Mouse (Mus musculus) liver, embryonic 14 days (tissue): ENCODE data around the gene Gm29427. TPM values are rescaled to one million over a fixed set of nuclear protein-coding genes. Genes with fewer than 3 reads are reported as not detected.

Experiments
- polyA plus RNA-seq: library from polyadenylated mRNA; depleted of rRNA; stranded (reverse); fragments of >200 nt; gene quantifications from 2 replicates; pipeline ENCODE4 v1.2.3, GENCODE M21; 2012; rRNA removed

Gene Gm29427
- not detected in 2 replicates for polyA plus RNA-seq

GRCm38 (mm10) chr1:130715561-130716217 is at the start of gene Gm29427:
TSS of gene Gm29427 (minus strand) at chr1:130715799.

GRCm38 (mm10) chr1:130731741-130732337 is 16.2 kb upstream of the Gm29427 start, which contains the start of gene AA986860:
TSS of gene AA986860 (plus strand) at chr1:130731976.

GRCm38 (mm10) chr1:130729153-130729552 is 13.6 kb upstream of the Gm29427 start, which contains the start of gene Pfkfb2:
TSS of gene Pfkfb2 (minus strand) at chr1:130729253.

GRCm38 (mm10) chr1:130717291-130717871 is 1.8 kb upstream of the Gm29427 start, which contains the start of gene Yod1:
TSS of gene Yod1 (plus strand) at chr1:130717327.

GRCm38 (mm10) chr1:130661454-130661853 is 54.1 kb downstream of the Gm29427 start, which contains the start of gene C4bp:
TSS of gene C4bp (minus strand) at chr1:130661632.

GRCm38 (mm10) chr1:130629521-130629920 is 86.1 kb downstream of the Gm29427 start, which contains the start of gene Zp3r:
TSS of gene Zp3r (minus strand) at chr1:130629621.

Other genes starting within 250 kb of the Gm29427 start
- gene Zp3r, start 86.2 kb downstream of the Gm29427 start, polyA plus RNA-seq, result not detected in 2 replicates
- 0.78 and 0.81 TPM in 2 replicates for gene C4bp, start 54.2 kb downstream of the Gm29427 start, polyA plus RNA-seq
- 6.5 and 8.0 TPM in 2 replicates for gene Yod1, start 1.5 kb upstream of the Gm29427 start, polyA plus RNA-seq
- gene Pfkfb2, start 13.5 kb upstream of the Gm29427 start, polyA plus RNA-seq, result 6.2 and 8.0 TPM in 2 replicates
- 3.0 and 4.3 TPM in 2 replicates for gene AA986860, start 16.2 kb upstream of the Gm29427 start, polyA plus RNA-seq
- not detected in 2 replicates for gene Fcamr, start 85.1 kb upstream of the Gm29427 start, polyA plus RNA-seq
- 0.15 and 0.25 TPM in 2 replicates for gene Pigr, start 110.9 kb upstream of the Gm29427 start, polyA plus RNA-seq
- not detected in 2 replicates for gene Fcmr, start 149.9 kb upstream of the Gm29427 start, polyA plus RNA-seq
- gene Il24, start 171.7 kb upstream of the Gm29427 start, polyA plus RNA-seq, result not detected in 2 replicates
- not detected in 2 replicates for gene Il20, start 195.7 kb upstream of the Gm29427 start, polyA plus RNA-seq
- 0.03 TPM in 1 of 2 replicates, not detected in the other for gene Il19, start 224.3 kb upstream of the Gm29427 start, polyA plus RNA-seq